Mouse (Mus musculus) small intestine, adult 2 months (tissue): ENCODE data around the gene Epb41l4b.

ENCODE experiments used
- CTCF ChIP-seq: fragments of 200-500 bp; IDR thresholded peaks from 2 replicates; pipeline ENCODE4 v1.5.1; 2012; ENCODE audit warnings: low read depth, mild to moderate bottlenecking, control low read depth, inconsistent platforms, low read length, moderate library complexity, mixed read lengths; ENCODE audit not compliant: insufficient replicate concordance, insufficient read length; ENCODE audit errors: extremely low read depth
- POLR2A ChIP-seq: fragments of 200-500 bp; IDR thresholded peaks from 2 replicates; pipeline ENCODE4 v1.6.1; 2012; ENCODE audit warnings: low read depth, mild to moderate bottlenecking, control low read depth, inconsistent platforms, low read length, moderate library complexity

DNA sequence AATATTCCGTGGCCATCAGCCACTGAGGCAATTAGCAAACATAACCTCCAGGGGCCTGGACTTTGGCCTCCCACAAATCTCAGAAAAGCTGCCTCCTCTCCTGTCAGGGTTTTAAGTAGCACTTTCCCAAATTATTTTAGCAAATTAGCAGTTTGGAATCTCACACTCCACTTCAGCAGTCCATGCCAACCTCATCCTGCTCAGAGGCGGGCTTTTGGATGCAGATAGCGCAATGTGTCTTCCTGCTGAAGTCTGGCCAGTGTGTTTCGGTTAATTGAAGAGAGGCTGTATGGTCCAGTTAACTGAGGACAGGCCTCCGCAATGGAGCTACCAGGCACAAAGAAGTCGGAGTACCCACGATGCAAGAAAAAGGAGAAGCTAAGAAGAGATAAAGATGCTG, 17.3 kb upstream of the Epb41l4b start:
- TF ChIP-seq CTCF (no peak), POLR2A (no peak)
